Mouse (Mus musculus) stomach, embryonic 14.5 days (tissue): ENCODE results near the gene Tmem160. TPM values are rescaled to one million over a fixed set of nuclear protein-coding genes. Genes with fewer than 3 reads are reported as not detected.

ENCODE experiments used
- ATAC-seq: fragments of 200-750 bp; cut with Nextera tagmentation; 2 replicates; pipeline ENCODE4 v1.8.0; 2017; ENCODE audit warnings: low read depth, moderate TSS enrichment; ENCODE audit not compliant: insufficient number of reproducible peaks, insufficient read depth, low FRiP score
- H3K27ac ChIP-seq: fragments of 300-500 bp; sonication (generic); 2 replicates; pipeline ENCODE4 v1.5.1; 2014; ENCODE audit warnings: mild to moderate bottlenecking, low read length, moderate library complexity, mixed read lengths
- H3K27me3 ChIP-seq: fragments of 300-500 bp; sonication (generic); 2 replicates; pipeline ENCODE4 v1.6.1; 2014; ENCODE audit warnings: low read length, control low read depth, mixed read lengths; ENCODE audit not compliant: control insufficient read depth, insufficient read depth
- H3K36me3 ChIP-seq: fragments of 300-500 bp; sonication (generic); 2 replicates; pipeline ENCODE4 v1.6.1; 2014; ENCODE audit warnings: mild to moderate bottlenecking, control low read depth, low read length, moderate library complexity, mixed read lengths; ENCODE audit not compliant: control insufficient read depth, insufficient read depth
- H3K4me1 ChIP-seq: fragments of 300-500 bp; sonication (generic); 2 replicates; pipeline ENCODE4 v1.6.1; 2014; ENCODE audit warnings: low read length, control low read depth, mixed read lengths; ENCODE audit not compliant: control insufficient read depth, insufficient read depth
- H3K4me2 ChIP-seq: fragments of 300-500 bp; sonication (generic); replicated peaks from 2 replicates; pipeline ENCODE4 v1.6.1; 2014; ENCODE audit warnings: low read depth, low read length, control low read depth
- H3K4me3 ChIP-seq: fragments of 300-500 bp; sonication (generic); 2 replicates; pipeline ENCODE4 v1.5.1; 2014; ENCODE audit warnings: low read depth, low read length, control low read depth
- H3K9ac ChIP-seq: fragments of 300-500 bp; sonication (generic); replicated peaks from 2 replicates; pipeline ENCODE4 v1.6.1; 2014; ENCODE audit warnings: low read depth, mild to moderate bottlenecking, control low read depth, low read length, moderate library complexity, mixed read lengths
- H3K9me3 ChIP-seq: fragments of 300-500 bp; sonication (generic); 2 replicates; pipeline ENCODE4 v1.6.1; 2016; ENCODE audit warnings: low read depth, low read length, control low read depth; ENCODE audit not compliant: control insufficient read depth
- WGBS: fragments of 180-500 bp; shearing (Covaris S2); extraction: QIAGEN DNeasy Blood & Tissue Kit; methylation state at CpG from one replicate; pipeline ENCODE4 v1.1.7; 2014; 5-methylcytosine and 5-hydroxymethylcytosine counted together
- polyA plus RNA-seq: library from polyadenylated mRNA; unstranded; fragments of >200 nt; fragmentation: Nextera tagmentation; extraction: Ambion mirVana; gene quantifications from 2 replicates; pipeline ENCODE4 v1.2.1, GENCODE M21; 2014

Gene Tmem160
- polyA plus RNA-seq, 1 experiment from 2014 or later, result 53.9 TPM

- H3K4me2 ChIP-seq, result no peak overlapping the region
- no peaks in the 10 kb centered on the region for H3K9me3 ChIP-seq
- WGBS, result 87% methylated on average over 5 of the region's 5 CpGs
- H3K27ac ChIP-seq, result no peak overlapping the region
- H3K27me3 ChIP-seq, result no peaks in the 10 kb centered on the region
- H3K9ac ChIP-seq, result no peak overlapping the region
- ATAC-seq, result no peak
- no peak overlapping the region for H3K4me3 ChIP-seq
- H3K36me3 ChIP-seq, result 0 out of 2 replicates have a peak, but pooled peaks cover 4% of the 10 kb centered on the region
- H3K4me1 ChIP-seq, result no peaks in the 10 kb centered on the region
Observed at GRCm38 (mm10) chr7:16456289-16456688, 3.7 kb downstream of the Tmem160 start.

DNA sequence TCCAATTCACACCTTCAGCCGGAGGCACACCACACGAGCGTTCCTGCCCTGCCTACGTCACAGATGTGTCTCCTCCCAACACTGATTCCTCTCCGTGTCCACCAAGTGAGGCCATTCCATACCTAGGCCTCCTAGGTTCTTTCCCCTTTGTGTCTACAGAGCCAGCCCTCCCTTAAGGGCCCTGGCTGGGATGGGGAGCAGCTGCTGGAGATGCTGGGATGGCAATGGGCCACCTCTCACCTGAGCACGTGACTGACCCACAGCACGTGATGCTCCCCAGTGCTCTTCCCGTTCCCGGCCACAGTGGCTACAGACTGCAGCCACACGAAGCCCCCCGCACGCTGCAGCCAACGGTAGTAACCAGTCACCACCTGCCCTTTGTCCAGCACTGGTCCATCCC lies 8.0 kb downstream of the Tmem160 start:
- no peak overlapping the region for H3K4me3 ChIP-seq
- no peaks in the 10 kb centered on the region for H3K9me3 ChIP-seq
- no peaks in the 10 kb centered on the region for H3K4me1 ChIP-seq
- H3K27me3 ChIP-seq, result no peaks in the 10 kb centered on the region; the same call in 1 of the 2 replicates
- 63% methylated on average over 13 of the region's 13 CpGs for WGBS
- no peak overlapping the region for H3K4me2 ChIP-seq
- no peak overlapping the region for H3K27ac ChIP-seq
- 0 out of 2 replicates have a peak, but pooled peaks cover 3% of the 10 kb centered on the region for H3K36me3 ChIP-seq
- ATAC-seq, result no peak
- H3K9ac ChIP-seq, result no peak overlapping the region

- Histone ChIP-seq H3K9me3 (no peaks in the 10 kb centered on the region), H3K36me3 (no peaks in the 10 kb centered on the region), H3K4me1 (no peaks in the 10 kb centered on the region), H3K27ac (no peak overlapping the region), H3K4me2 (no peak overlapping the region), H3K9ac (no peak overlapping the region), H3K27me3 (no peaks in the 10 kb centered on the region; the same call in 1 of the 2 replicates), H3K4me3 (no peak overlapping the region)
- no peak for ATAC-seq
- 62% methylated on average over 6 of the region's 6 CpGs for WGBS
Observed at GRCm38 (mm10) chr7:16461151-16461550, 8.6 kb downstream of the Tmem160 start.

- Histone ChIP-seq H3K36me3 (no peaks in the 10 kb centered on the region), H3K9ac (no peak overlapping the region), H3K4me2 (no peak overlapping the region), H3K4me1 (no peaks in the 10 kb centered on the region), H3K27ac (no peak overlapping the region), H3K9me3 (no peaks in the 10 kb centered on the region), H3K4me3 (no peak overlapping the region), H3K27me3 (no peaks in the 10 kb centered on the region; the same call in 1 of the 2 replicates)
- WGBS, result 81% methylated on average over 6 of the region's 6 CpGs
- no peak for ATAC-seq
Observed at GRCm38 (mm10) chr7:16461705-16462104, 9.1 kb downstream of the Tmem160 start.

- peak; percentile 62; the same call in 1 of the 2 replicates for ATAC-seq
- Histone ChIP-seq H3K9ac (no peak overlapping the region), H3K4me2 (no peak overlapping the region), H3K4me1 (no peaks in the 10 kb centered on the region), H3K27ac (no peak overlapping the region), H3K9me3 (no peaks in the 10 kb centered on the region), H3K27me3 (no peaks in the 10 kb centered on the region; the same call in 1 of the 2 replicates), H3K36me3 (no peaks in the 10 kb centered on the region), H3K4me3 (no peak overlapping the region)
- WGBS, result 6% methylated on average over 14 of the region's 14 CpGs
Observed at GRCm38 (mm10) chr7:16463214-16463613, 10.6 kb downstream of the Tmem160 start.

DNA sequence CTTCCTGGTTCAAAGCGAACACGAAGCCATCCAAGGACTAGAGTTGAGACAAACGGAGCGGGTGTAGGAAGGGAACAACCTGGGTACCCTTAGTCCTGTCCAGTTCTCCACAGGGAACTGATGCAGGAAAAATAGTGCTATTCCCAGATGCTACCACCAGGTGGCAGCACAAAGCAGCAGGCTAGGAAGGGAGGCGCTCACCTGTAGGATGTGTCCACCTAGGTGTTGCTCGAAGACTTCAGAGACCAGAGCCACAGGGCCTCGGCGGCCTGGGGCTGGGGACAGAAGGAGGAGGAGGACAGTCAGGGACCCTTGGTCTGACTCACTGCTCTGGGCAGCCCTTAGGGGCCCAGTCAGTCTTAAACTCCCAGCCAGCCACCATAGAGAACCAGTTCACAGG lies 12.6 kb downstream of the Tmem160 start:
- 10% methylated on average over 8 of the region's 8 CpGs for WGBS
- Histone ChIP-seq H3K4me2 (no peak overlapping the region), H3K27me3 (no peaks in the 10 kb centered on the region; the same call in 1 of the 2 replicates), H3K4me3 (no peak overlapping the region), H3K9ac (no peak overlapping the region), H3K27ac (no peak overlapping the region), H3K4me1 (no peaks in the 10 kb centered on the region), H3K36me3 (no peaks in the 10 kb centered on the region), H3K9me3 (no peaks in the 10 kb centered on the region)
- ATAC-seq, result peak; percentile 53; the same call in 1 of the 2 replicates

DNA sequence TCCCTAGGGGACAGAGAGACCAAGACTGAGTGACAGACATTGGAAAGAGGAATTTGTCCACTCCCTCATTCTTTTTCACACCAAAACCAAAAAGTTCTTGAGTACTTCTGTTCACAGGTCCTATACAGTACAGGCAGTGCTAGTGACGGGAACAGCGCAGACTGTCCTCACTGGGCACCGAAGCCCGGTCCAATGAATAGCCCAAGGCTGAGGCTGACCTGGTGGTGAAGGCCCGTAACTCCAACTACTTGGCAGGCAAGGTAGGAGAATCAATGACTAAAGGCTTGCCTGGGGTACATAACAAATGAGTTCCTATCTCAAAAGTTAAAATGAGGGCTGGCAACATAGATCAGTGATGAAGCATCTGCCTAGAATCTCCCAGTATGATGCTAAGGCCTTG lies 13.0 kb downstream of the Tmem160 start:
- ATAC-seq, result no peak
- no peaks in the 10 kb centered on the region for H3K36me3 ChIP-seq
- 91% methylated on average over 5 of the region's 5 CpGs for WGBS

DNA sequence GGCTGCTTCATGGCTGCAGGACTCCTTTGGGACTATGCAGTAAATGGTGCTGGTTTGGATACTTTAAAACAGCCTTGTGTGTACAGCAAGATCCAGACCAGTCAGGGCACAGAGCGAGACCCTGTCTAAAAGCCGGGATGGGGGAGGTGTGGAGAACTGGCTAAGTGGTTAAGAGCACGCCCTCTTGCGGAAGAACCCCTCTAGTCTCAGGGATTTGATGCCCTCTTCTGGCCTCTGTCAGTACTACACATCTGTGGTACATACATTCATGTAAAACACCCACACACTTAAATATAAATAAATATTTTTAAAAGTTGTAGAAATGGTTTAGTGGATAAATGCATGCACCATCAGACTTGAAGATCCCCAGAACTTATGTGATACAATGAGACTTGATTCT lies 14.0 kb downstream of the Tmem160 start:
- no peaks in the 10 kb centered on the region for H3K9me3 ChIP-seq
- no peak overlapping the region for H3K4me2 ChIP-seq
- H3K36me3 ChIP-seq, result no peaks in the 10 kb centered on the region
- WGBS, result 57% methylated on average over 4 of the region's 4 CpGs
- H3K4me1 ChIP-seq, result no peaks in the 10 kb centered on the region
- ATAC-seq, result no peak
- no peak overlapping the region for H3K27ac ChIP-seq
- H3K27me3 ChIP-seq, result peaks cover 2% of the 10 kb centered on the region; the same call in 1 of the 2 replicates
- H3K9ac ChIP-seq, result no peak overlapping the region
- no peak overlapping the region for H3K4me3 ChIP-seq

More for the DNA sequence above, 13.0 kb downstream of the Tmem160 start:
- no peak overlapping the region for H3K27ac ChIP-seq
- no peak overlapping the region for H3K4me2 ChIP-seq
- H3K27me3 ChIP-seq, result no peaks in the 10 kb centered on the region; the same call in 1 of the 2 replicates
- no peak overlapping the region for H3K9ac ChIP-seq
- no peaks in the 10 kb centered on the region for H3K4me1 ChIP-seq
- H3K9me3 ChIP-seq, result no peaks in the 10 kb centered on the region
- no peak overlapping the region for H3K4me3 ChIP-seq

DNA sequence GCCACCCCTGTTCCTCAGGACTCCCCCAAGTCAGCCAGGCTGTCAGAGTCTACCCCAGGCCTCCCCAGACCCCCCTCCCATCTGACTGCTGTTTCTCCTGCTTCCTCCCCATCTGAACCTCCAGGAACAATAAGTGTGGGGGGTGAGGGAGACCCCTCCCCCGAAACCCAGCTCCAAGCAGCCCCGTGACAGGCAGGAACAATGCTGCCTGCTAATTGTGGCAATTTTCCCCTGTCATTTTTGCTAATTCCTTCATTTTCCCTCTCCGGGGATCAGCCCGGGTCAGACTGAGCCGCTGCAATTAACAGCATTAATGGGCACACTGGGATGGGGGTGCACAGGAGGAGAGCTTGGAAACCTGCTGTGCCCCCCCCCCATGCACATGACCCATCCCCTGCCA lies 15.5 kb downstream of the Tmem160 start:
- no peaks in the 10 kb centered on the region for H3K9me3 ChIP-seq
- H3K27me3 ChIP-seq, result peaks cover 11% of the 10 kb centered on the region
- no peak overlapping the region for H3K4me2 ChIP-seq
- WGBS, result 42% methylated on average over 5 of the region's 5 CpGs
- no peaks in the 10 kb centered on the region for H3K36me3 ChIP-seq
- H3K4me3 ChIP-seq, result no peak overlapping the region
- no peak overlapping the region for H3K9ac ChIP-seq
- ATAC-seq, result no peak
- H3K4me1 ChIP-seq, result no peaks in the 10 kb centered on the region
- H3K27ac ChIP-seq, result no peak overlapping the region
